Mouse (Mus musculus) kidney, embryonic 14.5 days (tissue): ENCODE data around the gene Ms4a4a. TPM values are rescaled to one million over a fixed set of nuclear protein-coding genes. Genes with fewer than 3 reads are reported as not detected.

Experiments used
- ATAC-seq: fragments of 200-750 bp; cut with Nextera tagmentation; 2 replicates; pipeline ENCODE4 v1.8.0; 2017; ENCODE audit warnings: moderate number of reproducible peaks, mild to moderate bottlenecking, moderate TSS enrichment, moderate library complexity; ENCODE audit not compliant: low FRiP score, low TSS enrichment
- H3K27ac ChIP-seq: fragments of 300-500 bp; sonication (generic); 2 replicates; pipeline ENCODE4 v1.5.1; 2014; ENCODE audit warnings: low read depth, mild to moderate bottlenecking, low read length, moderate library complexity, mixed read lengths
- H3K27me3 ChIP-seq: fragments of 300-500 bp; sonication (generic); 2 replicates; pipeline ENCODE4 v1.6.1; 2014; ENCODE audit warnings: mild to moderate bottlenecking, low read length; ENCODE audit not compliant: control insufficient read depth, insufficient read depth
- H3K36me3 ChIP-seq: fragments of 300-500 bp; sonication (generic); 2 replicates; pipeline ENCODE4 v1.6.1; 2014; ENCODE audit warnings: low read length, mixed read lengths; ENCODE audit not compliant: control insufficient read depth, insufficient read depth
- H3K4me1 ChIP-seq: fragments of 300-500 bp; sonication (generic); 2 replicates; pipeline ENCODE4 v1.6.1; 2014; ENCODE audit warnings: low read length, mixed read lengths; ENCODE audit not compliant: control insufficient read depth, insufficient read depth
- H3K4me2 ChIP-seq: fragments of 300-500 bp; sonication (generic); replicated peaks from 2 replicates; pipeline ENCODE4 v1.6.1; 2014; ENCODE audit warnings: low read depth, mild to moderate bottlenecking, low read length
- H3K4me3 ChIP-seq: fragments of 300-500 bp; sonication (generic); 2 replicates; pipeline ENCODE4 v1.5.1; 2014; ENCODE audit warnings: mild to moderate bottlenecking, low read length
- H3K9ac ChIP-seq: fragments of 300-500 bp; sonication (generic); 2 replicates; pipeline ENCODE4 v1.6.1; 2014; ENCODE audit warnings: low read depth, mild to moderate bottlenecking, low read length, moderate library complexity
- H3K9me3 ChIP-seq: fragments of 300-500 bp; sonication (generic); 2 replicates; pipeline ENCODE4 v1.6.1; 2016; ENCODE audit warnings: low read length; ENCODE audit not compliant: control insufficient read depth
- WGBS: fragments of 180-500 bp; shearing (Covaris S2); extraction: QIAGEN DNeasy Blood & Tissue Kit; methylation state at CpG from one replicate; pipeline ENCODE4 v1.1.7; 2014; 5-methylcytosine and 5-hydroxymethylcytosine counted together
- polyA plus RNA-seq: library from polyadenylated mRNA; unstranded; fragments of >200 nt; fragmentation: Nextera tagmentation; extraction: Ambion mirVana; gene quantifications from 2 replicates; pipeline ENCODE4 v1.2.1, GENCODE M21; 2014

The Ms4a4a gene
- polyA plus RNA-seq = 4.1 and 5.2 TPM in 2 replicates

DNA sequence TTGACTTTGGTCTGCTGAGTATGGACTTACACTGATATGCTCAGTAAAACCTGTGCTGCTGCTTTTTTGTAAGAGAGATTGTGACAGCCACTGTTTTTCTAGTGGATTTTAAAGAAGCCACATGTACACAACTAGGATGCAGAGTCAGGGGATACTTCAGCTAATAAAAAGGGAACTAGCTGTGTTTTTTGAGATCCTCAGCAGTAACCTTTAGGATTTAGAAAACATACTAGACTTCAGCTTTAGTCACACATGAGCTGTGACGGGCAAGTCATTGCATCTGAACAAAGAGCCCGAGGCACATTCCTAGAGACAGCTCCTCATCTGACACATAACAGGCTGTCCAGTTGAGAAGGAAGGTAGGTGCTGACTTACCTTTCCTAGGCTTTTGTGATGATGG is at the start of gene Ms4a4a:
Ms4a4a (plus strand) TSS at position 251 of the 400 bp plus-strand sequence.
- H3K27me3 ChIP-seq = no peaks in the 10 kb centered on the region
- no peak for ATAC-seq
- H3K4me3 ChIP-seq = no peak within 1 kb of the TSS
- H3K4me1 ChIP-seq = no peaks in the 10 kb centered on the region
- no peaks in the 10 kb centered on the region for H3K9me3 ChIP-seq
- H3K4me2 ChIP-seq = no peak within 1 kb of the TSS
- H3K36me3 ChIP-seq = no peaks in the 10 kb centered on the region
- H3K9ac ChIP-seq = no peak within 1 kb of the TSS
- WGBS = 73% methylated on average over 2 of the region's 2 CpGs
- H3K27ac ChIP-seq = no peak within 1 kb of the TSS

GRCm38 (mm10) chr19:11335932-11336331 is 39.4 kb upstream of the Ms4a4a start, which contains the start of gene Ms4a7:
Gene Ms4a7 (minus strand): TSS chr19:11336146.
- Histone ChIP-seq H3K4me3 (no peak within 1 kb of the TSS), H3K27ac (no peak within 1 kb of the TSS), H3K9ac (no peak within 1 kb of the TSS), H3K36me3 (no peaks in the 10 kb centered on the region), H3K4me2 (no peak within 1 kb of the TSS), H3K27me3 (no peaks in the 10 kb centered on the region), H3K9me3 (no peaks in the 10 kb centered on the region), H3K4me1 (no peaks in the 10 kb centered on the region)
- ATAC-seq = no peak
- 78% methylated on average over 6 of the region's 6 CpGs for WGBS

DNA sequence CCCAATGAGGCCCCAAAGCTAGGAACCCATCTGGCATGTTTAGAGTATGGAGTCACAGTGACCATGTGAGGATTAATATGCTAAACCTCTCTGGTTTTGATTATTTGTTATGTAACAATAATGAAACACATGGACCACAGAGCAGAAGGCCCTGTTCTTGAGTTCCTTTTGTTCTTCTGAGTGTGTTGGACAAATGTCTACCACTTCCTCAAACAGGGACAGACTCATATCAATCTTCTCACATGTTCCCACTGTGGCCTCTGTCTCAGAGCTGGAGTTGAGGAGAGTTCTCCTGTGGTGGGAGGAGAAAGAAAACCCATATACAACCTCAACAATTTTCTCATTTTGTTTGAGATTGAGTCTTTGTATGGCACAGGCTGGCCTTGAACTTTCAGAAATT is 32.2 kb upstream of the Ms4a4a start:
- H3K4me3 ChIP-seq = no peak overlapping the region

DNA sequence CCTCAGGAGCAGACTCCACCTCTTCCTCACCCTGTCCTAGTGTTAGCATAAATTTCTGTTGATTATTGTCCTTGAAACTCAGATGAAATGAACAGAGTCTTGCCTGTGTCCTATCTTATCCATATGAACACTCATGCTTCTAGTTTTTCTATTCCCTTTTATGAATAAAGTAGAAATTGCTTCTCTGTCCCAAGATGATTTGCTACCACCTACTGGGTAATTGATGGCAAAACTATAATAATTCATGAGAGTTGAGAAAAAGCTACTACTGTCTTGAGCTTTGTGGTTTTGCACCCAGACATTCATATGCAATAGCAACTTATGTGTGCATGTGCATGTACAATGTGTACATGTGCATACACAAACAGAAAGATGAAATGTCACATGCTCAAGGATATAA is 31.3 kb upstream of the Ms4a4a start:
- Histone ChIP-seq H3K36me3 (no peaks in the 10 kb centered on the region), H3K4me1 (no peaks in the 10 kb centered on the region), H3K27me3 (no peaks in the 10 kb centered on the region), H3K9ac (no peak overlapping the region), H3K4me2 (no peak overlapping the region), H3K27ac (no peak overlapping the region), H3K9me3 (no peaks in the 10 kb centered on the region), H3K4me3 (no peak overlapping the region)
- no peak for ATAC-seq

More for the DNA sequence above, 32.2 kb upstream of the Ms4a4a start:
- Histone ChIP-seq H3K36me3 (no peaks in the 10 kb centered on the region), H3K9ac (no peak overlapping the region), H3K27ac (no peak overlapping the region), H3K9me3 (no peaks in the 10 kb centered on the region), H3K4me1 (no peaks in the 10 kb centered on the region), H3K4me2 (no peak overlapping the region), H3K27me3 (no peaks in the 10 kb centered on the region)
- no peak for ATAC-seq

DNA sequence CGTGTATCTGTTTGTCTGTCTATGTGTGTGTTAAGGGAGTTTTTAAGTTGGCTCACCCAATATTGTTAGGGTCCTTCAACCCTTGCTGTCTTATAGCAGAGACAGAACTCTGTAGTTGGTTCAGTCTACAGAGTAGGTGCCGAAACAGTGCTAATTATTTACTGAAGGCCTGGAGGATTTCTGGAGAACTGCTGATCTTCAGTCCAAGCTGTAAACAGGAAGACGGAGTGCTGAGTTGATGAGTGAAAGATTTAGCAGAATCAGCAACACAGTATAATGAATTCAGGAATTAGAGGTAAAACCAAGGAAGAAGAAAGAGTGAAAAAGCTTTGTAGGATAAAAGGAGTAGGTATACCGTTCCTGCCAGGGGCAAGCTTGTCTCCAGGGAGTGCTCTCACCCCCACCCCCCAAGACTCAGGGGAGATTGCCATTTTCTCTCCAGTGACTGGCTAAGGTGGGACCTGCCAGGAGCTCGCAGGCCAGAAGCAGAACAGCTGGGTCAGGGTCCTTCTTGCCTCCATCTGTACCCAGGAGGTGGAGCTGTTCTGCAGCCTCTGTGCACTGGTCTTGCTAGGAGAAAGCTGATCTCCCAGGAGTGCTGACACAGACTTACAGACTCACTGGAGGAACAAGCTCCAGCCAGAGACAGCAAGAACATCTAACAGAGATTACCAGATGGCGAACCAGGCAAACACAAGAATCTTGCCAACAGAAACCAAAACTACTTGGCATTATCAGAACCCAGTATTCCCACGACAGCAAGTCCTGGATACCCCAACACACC is 25.4 kb upstream of the Ms4a4a start:
- H3K36me3 ChIP-seq = no peaks in the 10 kb centered on the region
- H3K27ac ChIP-seq = no peak overlapping the region
- H3K9me3 ChIP-seq = no peaks in the 10 kb centered on the region
- H3K27me3 ChIP-seq = no peaks in the 10 kb centered on the region
- no peak for ATAC-seq
- H3K4me2 ChIP-seq = no peak overlapping the region
- WGBS = 53% methylated on average over 7 of the region's 7 CpGs
- no peak overlapping the region for H3K9ac ChIP-seq
- H3K4me1 ChIP-seq = no peaks in the 10 kb centered on the region
- H3K4me3 ChIP-seq = no peak overlapping the region

DNA sequence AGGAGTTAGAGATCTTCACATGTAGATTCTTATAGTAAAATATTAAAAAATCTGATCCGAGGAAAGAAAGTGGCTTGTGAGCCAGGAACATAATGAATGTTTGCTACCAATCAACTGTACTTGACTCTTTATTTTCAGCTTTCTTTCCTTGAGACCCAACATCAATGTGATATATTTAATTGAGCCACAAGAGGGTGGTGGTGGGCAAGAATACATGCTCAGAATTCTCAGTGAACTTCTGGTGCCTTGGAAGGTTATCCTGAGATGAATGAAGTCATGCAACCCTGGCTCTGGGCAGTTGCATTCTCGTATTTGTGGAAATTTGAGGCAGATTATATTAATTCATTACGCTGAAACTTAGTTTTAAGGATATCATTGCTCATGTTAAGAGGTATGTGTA is 23.4 kb upstream of the Ms4a4a start:
- WGBS = 51% methylated on average over 3 of the region's 3 CpGs
- no peaks in the 10 kb centered on the region for H3K9me3 ChIP-seq
- H3K4me2 ChIP-seq = no peak overlapping the region
- no peaks in the 10 kb centered on the region for H3K27me3 ChIP-seq
- no peak overlapping the region for H3K9ac ChIP-seq
- no peak overlapping the region for H3K27ac ChIP-seq
- ATAC-seq = no peak
- no peak overlapping the region for H3K4me3 ChIP-seq
- no peaks in the 10 kb centered on the region for H3K36me3 ChIP-seq
- no peaks in the 10 kb centered on the region for H3K4me1 ChIP-seq

GRCm38 (mm10) chr19:11355730-11356129 is 19.6 kb upstream of the Ms4a4a start:
- H3K36me3 ChIP-seq = no peaks in the 10 kb centered on the region
- H3K27ac ChIP-seq = no peak overlapping the region
- H3K4me3 ChIP-seq = no peak overlapping the region
- ATAC-seq = no peak
- WGBS = 90% methylated on average over 7 of the region's 7 CpGs
- no peak overlapping the region for H3K9ac ChIP-seq
- H3K4me1 ChIP-seq = no peaks in the 10 kb centered on the region
- H3K4me2 ChIP-seq = no peak overlapping the region
- H3K27me3 ChIP-seq = no peaks in the 10 kb centered on the region
- no peaks in the 10 kb centered on the region for H3K9me3 ChIP-seq

- H3K4me1 ChIP-seq = no peaks in the 10 kb centered on the region
- no peak for ATAC-seq
- H3K4me3 ChIP-seq = no peak overlapping the region
These were observed 15.2 kb upstream of the Ms4a4a start for GRCm38 (mm10) chr19:11360106-11360505.

GRCm38 (mm10) chr19:11362002-11362401 is 13.3 kb upstream of the Ms4a4a start:
- Histone ChIP-seq H3K9ac (no peak overlapping the region), H3K27ac (no peak overlapping the region), H3K36me3 (no peaks in the 10 kb centered on the region), H3K27me3 (no peaks in the 10 kb centered on the region), H3K4me2 (no peak overlapping the region), H3K9me3 (no peaks in the 10 kb centered on the region), H3K4me3 (no peak overlapping the region), H3K4me1 (no peaks in the 10 kb centered on the region)
- ATAC-seq = no peak

More at GRCm38 (mm10) chr19:11360106-11360505, 15.2 kb upstream of the Ms4a4a start:
- H3K9me3 ChIP-seq = no peaks in the 10 kb centered on the region
- H3K27me3 ChIP-seq = no peaks in the 10 kb centered on the region
- no peaks in the 10 kb centered on the region for H3K36me3 ChIP-seq
- 65% methylated on average over 3 of the region's 3 CpGs for WGBS
- H3K27ac ChIP-seq = no peak overlapping the region
- no peak overlapping the region for H3K9ac ChIP-seq
- no peak overlapping the region for H3K4me2 ChIP-seq
